Mouse (Mus musculus) MEL (cell line): ENCODE measurements at regions not wholly inside any gene's neighbourhood (a gene's known extent, or its start where the extent isn't known, plus 50 kb on each side); places are given as distances from the start of the nearest gene placed in this dataset.
"Not testable (repeated sequence)": the region's sequence is repeated elsewhere in the genome, so short reads cannot be mapped to it uniquely, and the experiment has no call there.

Experiments
- DNase-seq: peaks from one replicate; pipeline ENCODE4 v3.0.0; 2011; ENCODE audit warnings: low read depth, low spot score
- H3K27ac ChIP-seq: 2 replicates; pipeline ENCODE4 v1.5.1; 2012; ENCODE audit warnings: low read depth, mild to moderate bottlenecking, control low read depth, low read length, moderate library complexity; ENCODE audit not compliant: control insufficient read depth
- H3K27me3 ChIP-seq, 2 experiments: fragments of 150-350 bp in 1 of 2; sonication (generic) in 1 of 2; 2 replicates each; pipeline ENCODE4 v1.6.1; 2012; ENCODE audit warnings: low read length in 2 of 2, mild to moderate bottlenecking in 2 of 2, improper control_type of control experiment in 1 of 2, moderate library complexity in 1 of 2; ENCODE audit not compliant: insufficient read depth in 2 of 2, control insufficient read depth in 1 of 2
- H3K36me3 ChIP-seq, 2 experiments: 2 replicates each; pipeline ENCODE4 v1.6.1; 2012 to 2014; ENCODE audit warnings: low read length in 2 of 2, improper control_type of control experiment in 1 of 2, inconsistent platforms in 1 of 2, mild to moderate bottlenecking in 1 of 2; ENCODE audit not compliant: insufficient read depth in 2 of 2, control insufficient read depth in 1 of 2
- H3K4me1 ChIP-seq, 2 experiments: fragments of 150-350 bp in 1 of 2; sonication (generic) in 1 of 2; 2 replicates each; pipeline ENCODE4 v1.6.1; 2012; ENCODE audit warnings: low read length in 2 of 2, improper control_type of control experiment in 1 of 2, mild to moderate bottlenecking in 1 of 2; ENCODE audit not compliant: insufficient read depth in 2 of 2, control insufficient read depth in 1 of 2
- H3K4me3 ChIP-seq, 2 experiments: fragments of 150-350 bp in 1 of 2; sonication (generic) in 1 of 2; 2 replicates each; pipeline ENCODE4 v1.5.1; 2012; ENCODE audit warnings: low read depth in 2 of 2, low read length in 2 of 2, mild to moderate bottlenecking in 2 of 2, moderate library complexity in 2 of 2, control low read depth in 1 of 2, improper control_type of control experiment in 1 of 2; ENCODE audit not compliant: control insufficient read depth in 1 of 2, insufficient read depth in 1 of 2
- H3K79me2 ChIP-seq: 2 replicates; pipeline ENCODE4 v1.6.1; 2012; ENCODE audit warnings: mild to moderate bottlenecking, low read length, moderate library complexity; ENCODE audit not compliant: control insufficient read depth, poor library complexity, insufficient read depth
- H3K9ac ChIP-seq: 2 replicates; pipeline ENCODE4 v1.6.1; 2012; ENCODE audit warnings: low read depth, mild to moderate bottlenecking, control low read depth, low read length, moderate library complexity; ENCODE audit not compliant: control insufficient read depth, poor library complexity, severe bottlenecking
- H3K9me3 ChIP-seq: fragments of 150-350 bp; sonication (generic); replicated peaks from 2 replicates; pipeline ENCODE4 v1.6.1; 2012; ENCODE audit warnings: mild to moderate bottlenecking, low read length, improper control_type of control experiment, moderate library complexity; ENCODE audit not compliant: insufficient read depth
- CHD2 ChIP-seq: IDR thresholded peaks from 2 replicates; pipeline ENCODE4 v1.6.1; 2011; ENCODE audit warnings: low read length, improper control_type of control experiment
- E2F4 ChIP-seq: IDR thresholded peaks from 2 replicates; pipeline ENCODE4 v1.6.1; 2011; ENCODE audit warnings: low read depth, low read length, improper control_type of control experiment, borderline replicate concordance
- GABPA ChIP-seq: IDR thresholded peaks from 2 replicates; pipeline ENCODE4 v1.6.1; 2012; ENCODE audit warnings: low read depth, mild to moderate bottlenecking, inconsistent platforms, low read length, improper control_type of control experiment, moderate library complexity
- GATA1 ChIP-seq: IDR thresholded peaks from 2 replicates; pipeline ENCODE4 v1.6.1; 2011; ENCODE audit warnings: low read depth, low read length, improper control_type of control experiment
- HCFC1 ChIP-seq: IDR thresholded peaks from 2 replicates; pipeline ENCODE4 v1.6.1; 2012; ENCODE audit warnings: low read depth, mild to moderate bottlenecking, inconsistent platforms, low read length, improper control_type of control experiment, moderate library complexity
- MAFK ChIP-seq: IDR thresholded peaks from 2 replicates; pipeline ENCODE4 v1.6.1; 2011; ENCODE audit warnings: low read depth, mild to moderate bottlenecking, low read length, improper control_type of control experiment, borderline replicate concordance
- MAX ChIP-seq: IDR thresholded peaks from 2 replicates; pipeline ENCODE4 v1.6.1; 2011; ENCODE audit warnings: low read length, improper control_type of control experiment
- MEF2A ChIP-seq: IDR thresholded peaks from 2 replicates; pipeline ENCODE4 v1.6.1; 2014; ENCODE audit warnings: low read depth, mild to moderate bottlenecking, inconsistent platforms, low read length, improper control_type of control experiment; ENCODE audit not compliant: poor library complexity, insufficient replicate concordance, severe bottlenecking; ENCODE audit errors: extremely low read depth
- MYB ChIP-seq: IDR thresholded peaks from 2 replicates; pipeline ENCODE4 v1.6.1; 2011; ENCODE audit warnings: mild to moderate bottlenecking, low read depth, low read length, improper control_type of control experiment
- MYC ChIP-seq: IDR thresholded peaks from 2 replicates; pipeline ENCODE4 v1.6.1; 2011; ENCODE audit warnings: low read depth, mild to moderate bottlenecking, low read length, improper control_type of control experiment, moderate library complexity
- NELFE ChIP-seq: IDR thresholded peaks from 2 replicates; pipeline ENCODE4 v1.6.1; 2011; ENCODE audit warnings: low read depth, low read length, improper control_type of control experiment
- NRF1 ChIP-seq: IDR thresholded peaks from 2 replicates; pipeline ENCODE4 v1.6.1; 2014; ENCODE audit warnings: low read depth, mild to moderate bottlenecking, inconsistent platforms, low read length, improper control_type of control experiment, moderate library complexity; ENCODE audit not compliant: poor library complexity, insufficient read depth, severe bottlenecking
- POLR2AphosphoS2 ChIP-seq: IDR thresholded peaks from 2 replicates; pipeline ENCODE4 v1.6.1; 2011; ENCODE audit warnings: low read length, improper control_type of control experiment
- POLR2AphosphoS5 ChIP-seq: IDR thresholded peaks from 2 replicates; pipeline ENCODE4 v1.6.1; 2012; ENCODE audit warnings: low read depth, borderline replicate concordance, mild to moderate bottlenecking, inconsistent platforms, low read length, moderate library complexity, mixed read lengths
- SIN3A ChIP-seq: IDR thresholded peaks from 2 replicates; pipeline ENCODE4 v1.6.1; 2012; ENCODE audit warnings: low read length, improper control_type of control experiment, inconsistent platforms
- TAL1 ChIP-seq: IDR thresholded peaks from 2 replicates; pipeline ENCODE4 v1.6.1; 2012; ENCODE audit warnings: mild to moderate bottlenecking, inconsistent platforms, low read length, moderate library complexity, mixed read lengths
- TBP ChIP-seq: IDR thresholded peaks from 2 replicates; pipeline ENCODE4 v1.8.0; 2011; ENCODE audit warnings: low read depth, low read length, improper control_type of control experiment
- TCF12 ChIP-seq: IDR thresholded peaks from 2 replicates; pipeline ENCODE4 v1.6.1; 2014; ENCODE audit warnings: low read depth, mild to moderate bottlenecking, inconsistent platforms, low read length, improper control_type of control experiment, moderate library complexity
- UBTF ChIP-seq: IDR thresholded peaks from 2 replicates; pipeline ENCODE4 v1.6.1; 2012; ENCODE audit warnings: low read depth, mild to moderate bottlenecking, inconsistent platforms, low read length, improper control_type of control experiment, moderate library complexity, borderline replicate concordance; ENCODE audit not compliant: insufficient read depth
- USF1 ChIP-seq: IDR thresholded peaks from 2 replicates; pipeline ENCODE4 v1.6.1; 2014; ENCODE audit warnings: low read depth, mild to moderate bottlenecking, inconsistent platforms, low read length, improper control_type of control experiment, moderate library complexity
- USF2 ChIP-seq, 2 experiments: IDR thresholded peaks; 2 replicates each; pipeline ENCODE4 v1.6.1; 2011 to 2012; ENCODE audit warnings: improper control_type of control experiment in 2 of 2, low read length in 2 of 2, borderline replicate concordance in 1 of 2, inconsistent platforms in 1 of 2, low read depth in 1 of 2, mild to moderate bottlenecking in 1 of 2; ENCODE audit not compliant: insufficient read depth in 1 of 2
- ZC3H11A ChIP-seq: IDR thresholded peaks from 2 replicates; pipeline ENCODE4 v1.6.1; 2012; ENCODE audit warnings: low read depth, mild to moderate bottlenecking, inconsistent platforms, low read length, improper control_type of control experiment
- ZMIZ1 ChIP-seq: IDR thresholded peaks from 2 replicates; pipeline ENCODE4 v1.6.1; 2012; ENCODE audit warnings: low read depth, mild to moderate bottlenecking, inconsistent platforms, low read length, improper control_type of control experiment, moderate library complexity

DNA sequence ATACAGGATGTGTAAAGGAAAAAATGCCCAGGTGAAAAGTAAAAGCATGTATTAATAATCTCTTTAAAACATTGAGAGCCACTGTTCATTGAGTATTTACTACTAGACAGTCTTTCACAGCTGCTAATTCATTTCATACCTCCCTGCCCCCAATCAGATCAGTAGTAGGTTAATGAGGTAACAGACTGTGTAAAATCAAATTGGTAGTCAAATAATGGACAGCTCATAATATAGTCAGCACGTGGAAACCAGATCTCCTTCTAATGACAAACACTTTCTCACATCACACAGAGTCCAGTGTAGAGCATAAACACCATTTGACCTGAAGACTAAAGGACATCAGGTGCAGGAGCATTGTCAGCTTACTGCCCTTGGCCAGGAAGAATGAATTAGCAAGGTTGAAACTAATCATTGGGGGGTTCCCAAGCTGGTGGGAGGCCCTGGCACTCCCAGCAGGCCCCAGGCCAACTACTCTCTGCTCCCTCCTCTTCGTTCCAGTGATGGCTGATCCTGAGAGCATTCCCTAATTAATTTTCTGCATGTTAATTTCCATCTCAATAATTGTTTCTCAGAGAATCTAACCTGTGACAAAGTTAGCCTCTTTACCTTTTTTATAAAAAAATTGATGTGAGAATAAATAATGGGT is 190.6 kb upstream of the Bet1 start:
- Histone ChIP-seq H3K79me2 (no peaks in the 10 kb centered on the region), H3K36me3 (no peaks in the 10 kb centered on the region), H3K27me3 (no peaks in the 10 kb centered on the region; a peak in 1 of 4 replicates), H3K9me3 (no peaks in the 10 kb centered on the region), H3K4me1 (no peaks in the 10 kb centered on the region), H3K4me3 (no peak overlapping the region), H3K27ac (no peak overlapping the region), H3K9ac (no peak overlapping the region)
- TF ChIP-seq MEF2A (no peak), E2F4 (no peak), SIN3A (no peak), POLR2AphosphoS5 (no peak), GATA1 (no peak), USF1 (no peak), MYC (no peak), CHD2 (no peak), TCF12 (no peak), ZC3H11A (no peak)
- DNase-seq: no peak

DNA sequence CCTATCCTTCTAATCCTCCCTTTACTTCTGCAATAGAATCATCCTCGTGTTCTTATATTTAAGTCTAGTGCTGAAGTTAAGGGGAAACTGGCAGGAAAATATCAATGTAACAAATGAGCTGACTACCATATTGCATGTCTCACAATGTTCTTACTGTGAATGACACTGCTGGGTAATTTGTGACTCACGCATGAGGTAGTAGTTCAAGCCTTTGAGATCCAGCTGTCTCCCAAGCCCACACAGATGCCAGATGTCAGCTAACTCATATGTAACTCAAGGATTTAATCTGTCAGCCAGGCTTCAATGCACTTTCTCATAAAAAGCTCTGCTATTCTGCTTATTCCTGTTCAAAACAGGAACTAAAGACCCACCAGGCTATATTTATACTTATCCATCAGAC is 204.6 kb upstream of the Bet1 start:
- no peak for TF ChIP-seq USF2 (IDR thresholded peaks at IDR 0.05; ENCODE audit: borderline replicate concordance in 1 of 2, insufficient read depth in 1 of 2, low read depth in 1 of 2, low read length in 2 of 2)
- no peak for TF ChIP-seq MAFK
- TF ChIP-seq GABPA: no peak
- no peak for TF ChIP-seq MAX
- TF ChIP-seq MYB: no peak
- TF ChIP-seq TBP: no peak
- no peak for TF ChIP-seq MEF2A
- TF ChIP-seq NRF1: no peak
- no peak for TF ChIP-seq ZMIZ1
- no peak for TF ChIP-seq POLR2AphosphoS5
- TF ChIP-seq ZC3H11A: no peak
- TF ChIP-seq UBTF: no peak
- TF ChIP-seq HCFC1: no peak
- no peak for TF ChIP-seq NELFE
- TF ChIP-seq POLR2AphosphoS2: no peak
- TF ChIP-seq TAL1: no peak
- TF ChIP-seq USF1: no peak
- TF ChIP-seq, all 39 proteins: peak for 0
- no peak overlapping the region for H3K27ac ChIP-seq
- no peak overlapping the region for H3K9ac ChIP-seq
- H3K79me2 ChIP-seq: no peaks in the 10 kb centered on the region
- DNase-seq: no peak
- H3K9me3 ChIP-seq: no peaks in the 10 kb centered on the region
- H3K36me3 ChIP-seq: no peaks in the 10 kb centered on the region
- no peaks in the 10 kb centered on the region for H3K4me1 ChIP-seq
- H3K4me3 ChIP-seq: no peak overlapping the region
- H3K27me3 ChIP-seq: no peaks in the 10 kb centered on the region

DNA sequence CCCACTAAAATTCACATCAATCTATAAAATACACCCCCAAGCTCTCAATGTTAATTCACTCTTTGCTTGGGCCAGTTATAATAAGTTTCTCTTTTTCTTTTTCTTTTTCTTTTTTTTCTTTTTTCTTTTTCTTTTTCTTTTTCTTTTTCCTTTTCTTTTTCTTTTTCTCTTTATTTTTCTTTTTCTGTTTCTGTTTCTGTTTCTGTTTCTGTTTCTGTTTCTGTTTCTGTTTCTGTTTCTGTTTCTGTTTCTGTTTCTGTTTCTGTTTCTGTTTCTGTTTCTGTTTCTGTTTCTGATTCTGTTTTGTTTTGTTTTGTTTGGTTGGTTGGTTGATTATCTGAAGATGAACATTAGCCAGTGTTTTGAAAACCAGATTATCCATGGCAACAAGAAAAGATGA is 201.2 kb upstream of the Col1a2 start:
- not testable (repeated sequence) for H3K9ac ChIP-seq, H3K4me1 ChIP-seq, H3K36me3 ChIP-seq, H3K79me2 ChIP-seq, DNase-seq, H3K4me3 ChIP-seq, H3K27ac ChIP-seq, H3K9me3 ChIP-seq, H3K27me3 ChIP-seq
